Mouse (Mus musculus): ENCODE data around the gene Akr1cl. TPM values are rescaled to one million over a fixed set of nuclear protein-coding genes. Genes with fewer than 3 reads are reported as not detected.

The Akr1cl gene
- polyA plus RNA-seq, 1 experiment = not detected

- TF ChIP-seq CEBPB (IDR thresholded peaks at IDR 0.05; ENCODE audit: low read depth) = no peak
- TF ChIP-seq CTCF (IDR thresholded peaks at IDR 0.05; ENCODE audit: control insufficient read depth, insufficient read depth, insufficient read length) = peak; percentile 1
- TF ChIP-seq MYOG (IDR thresholded peaks at IDR 0.05; ENCODE audit: control insufficient read depth, extremely low read depth, insufficient read length) = no peak
- no peak for TF ChIP-seq FOSL1 (IDR thresholded peaks at IDR 0.05; ENCODE audit: insufficient read depth, low read length, poor library complexity, severe bottlenecking)
- peak; percentile 27 for TF ChIP-seq MYOD1 (IDR thresholded peaks at IDR 0.05; ENCODE audit: control insufficient read depth, insufficient read length, low read depth)
- no peaks in the 10 kb centered on the region for H3K27me3 ChIP-seq (ENCODE audit: control insufficient read depth, insufficient read depth, insufficient read length)
- no peak overlapping the region for H3ac ChIP-seq (ENCODE audit: control insufficient read depth, insufficient read length, low read depth)
- no peaks in the 10 kb centered on the region for H3K79me3 ChIP-seq (ENCODE audit: low read depth)
- H3K79me2 ChIP-seq (ENCODE audit: control insufficient read depth, insufficient read depth) = no peaks in the 10 kb centered on the region
- no peak overlapping the region for H3K4me3 ChIP-seq (ENCODE audit: insufficient read depth, poor library complexity, severe bottlenecking)
- no peaks in the 10 kb centered on the region for H3K36me3 ChIP-seq (ENCODE audit: control insufficient read depth, insufficient read depth)
Observed at GRCm38 (mm10) chr1:64986120-64986519, 46.4 kb downstream of the Akr1cl start.

GRCm38 (mm10) chr1:64983247-64983646 is 49.3 kb downstream of the Akr1cl start:
- H3K36me3 ChIP-seq (ENCODE audit: control insufficient read depth, insufficient read depth) = no peaks in the 10 kb centered on the region
- no peak overlapping the region for H3K4me3 ChIP-seq (ENCODE audit: insufficient read depth, poor library complexity, severe bottlenecking)
- TF ChIP-seq CEBPB (IDR thresholded peaks at IDR 0.05; ENCODE audit: low read depth) (no peak), FOSL1 (IDR thresholded peaks at IDR 0.05; ENCODE audit: insufficient read depth, low read length, poor library complexity, severe bottlenecking) (no peak), USF1 (IDR thresholded peaks at IDR 0.05; ENCODE audit: low read depth) (no peak), CTCF (IDR thresholded peaks at IDR 0.05; ENCODE audit: control insufficient read depth, insufficient read depth, insufficient read length) (no peak), MYOG (IDR thresholded peaks at IDR 0.05; ENCODE audit: control insufficient read depth, extremely low read depth, insufficient read length) (no peak), MAX (IDR thresholded peaks at IDR 0.05) (no peak), MYOD1 (IDR thresholded peaks at IDR 0.05; ENCODE audit: control insufficient read depth, insufficient read length, low read depth) (no peak)
- H3K79me2 ChIP-seq (ENCODE audit: control insufficient read depth, insufficient read depth) = no peaks in the 10 kb centered on the region
- H3ac ChIP-seq (ENCODE audit: control insufficient read depth, insufficient read length, low read depth) = no peak overlapping the region
- no peaks in the 10 kb centered on the region for H3K79me3 ChIP-seq (ENCODE audit: low read depth)
- no peaks in the 10 kb centered on the region for H3K27me3 ChIP-seq (ENCODE audit: control insufficient read depth, insufficient read depth, insufficient read length)

GRCm38 (mm10) chr1:64978321-64978799 is 54.2 kb downstream of the Akr1cl start:
- Histone ChIP-seq H3K27me3 (ENCODE audit: control insufficient read depth, insufficient read depth, insufficient read length) (no peaks in the 10 kb centered on the region), H3K36me3 (ENCODE audit: control insufficient read depth, insufficient read depth) (no peaks in the 10 kb centered on the region), H3K4me3 (ENCODE audit: insufficient read depth, poor library complexity, severe bottlenecking) (no peak overlapping the region), H3ac (ENCODE audit: control insufficient read depth, insufficient read length, low read depth) (no peak overlapping the region), H3K79me2 (ENCODE audit: control insufficient read depth, insufficient read depth) (no peaks in the 10 kb centered on the region), H3K79me3 (ENCODE audit: low read depth) (no peaks in the 10 kb centered on the region)
- no peak for TF ChIP-seq FOSL1 (IDR thresholded peaks at IDR 0.05; ENCODE audit: insufficient read depth, low read length, poor library complexity, severe bottlenecking)
- TF ChIP-seq MYOD1 (IDR thresholded peaks at IDR 0.05; ENCODE audit: control insufficient read depth, insufficient read length, low read depth) = no peak

GRCm38 (mm10) chr1:64975346-64975745 is 57.2 kb downstream of the Akr1cl start:
- Histone ChIP-seq H3K79me2 (ENCODE audit: control insufficient read depth, insufficient read depth) (no peaks in the 10 kb centered on the region), H3K27me3 (ENCODE audit: control insufficient read depth, insufficient read depth, insufficient read length) (no peaks in the 10 kb centered on the region), H3K36me3 (ENCODE audit: control insufficient read depth, insufficient read depth) (no peaks in the 10 kb centered on the region), H3K4me3 (ENCODE audit: insufficient read depth, poor library complexity, severe bottlenecking) (no peak overlapping the region), H3ac (ENCODE audit: control insufficient read depth, insufficient read length, low read depth) (no peak overlapping the region), H3K79me3 (ENCODE audit: low read depth) (no peaks in the 10 kb centered on the region)
- TF ChIP-seq CEBPB (IDR thresholded peaks at IDR 0.05; ENCODE audit: low read depth) (no peak), MYOG (IDR thresholded peaks at IDR 0.05; ENCODE audit: control insufficient read depth, extremely low read depth, insufficient read length) (no peak), FOSL1 (IDR thresholded peaks at IDR 0.05; ENCODE audit: insufficient read depth, low read length, poor library complexity, severe bottlenecking) (no peak), CTCF (IDR thresholded peaks at IDR 0.05; ENCODE audit: control insufficient read depth, insufficient read depth, insufficient read length) (no peak), MAX (IDR thresholded peaks at IDR 0.05) (no peak), MYOD1 (IDR thresholded peaks at IDR 0.05; ENCODE audit: control insufficient read depth, insufficient read length, low read depth) (no peak), USF1 (IDR thresholded peaks at IDR 0.05; ENCODE audit: low read depth) (no peak)

- Histone ChIP-seq H3K4me3 (ENCODE audit: insufficient read depth, poor library complexity, severe bottlenecking) (no peak overlapping the region), H3K27me3 (ENCODE audit: control insufficient read depth, insufficient read depth, insufficient read length) (no peaks in the 10 kb centered on the region), H3K36me3 (ENCODE audit: control insufficient read depth, insufficient read depth) (no peaks in the 10 kb centered on the region), H3ac (ENCODE audit: control insufficient read depth, insufficient read length, low read depth) (no peak overlapping the region), H3K79me2 (ENCODE audit: control insufficient read depth, insufficient read depth) (no peaks in the 10 kb centered on the region), H3K79me3 (ENCODE audit: low read depth) (no peaks in the 10 kb centered on the region)
- TF ChIP-seq USF1 (IDR thresholded peaks at IDR 0.05; ENCODE audit: low read depth) (no peak), MYOD1 (IDR thresholded peaks at IDR 0.05; ENCODE audit: control insufficient read depth, insufficient read length, low read depth) (no peak), FOSL1 (IDR thresholded peaks at IDR 0.05; ENCODE audit: insufficient read depth, low read length, poor library complexity, severe bottlenecking) (no peak), CEBPB (IDR thresholded peaks at IDR 0.05; ENCODE audit: low read depth) (no peak), MYOG (IDR thresholded peaks at IDR 0.05; ENCODE audit: control insufficient read depth, extremely low read depth, insufficient read length) (no peak), MAX (IDR thresholded peaks at IDR 0.05) (no peak), CTCF (IDR thresholded peaks at IDR 0.05; ENCODE audit: control insufficient read depth, insufficient read depth, insufficient read length) (no peak)
Observed at GRCm38 (mm10) chr1:64970685-64971084, 61.9 kb downstream of the Akr1cl start.

Other genes starting within 250 kb of the Akr1cl start
- gene Plekhm3, start 75.9 kb downstream of the Akr1cl start, polyA plus RNA-seq (2012; fragmentation: generic; extraction: Trizol) = 2.3 TPM
- gene Cryge, start 18.4 kb upstream of the Akr1cl start, polyA plus RNA-seq (2012; fragmentation: generic; extraction: Trizol) = not detected
- not detected for gene Crygd, start 30.7 kb upstream of the Akr1cl start, polyA plus RNA-seq (2012; fragmentation: generic; extraction: Trizol)
- gene Crygc, start 40.9 kb upstream of the Akr1cl start, polyA plus RNA-seq (2012; fragmentation: generic; extraction: Trizol) = not detected
- not detected for gene Crygb, start 49.5 kb upstream of the Akr1cl start, polyA plus RNA-seq (2012; fragmentation: generic; extraction: Trizol)
- gene Cryga, start 70.6 kb upstream of the Akr1cl start, polyA plus RNA-seq (2012; fragmentation: generic; extraction: Trizol) = not detected
- gene Gm28845, start 86.8 kb upstream of the Akr1cl start, polyA plus RNA-seq (2012; fragmentation: generic; extraction: Trizol) = not detected
- not detected for gene D630023F18Rik, start 90.5 kb upstream of the Akr1cl start, polyA plus RNA-seq (2012; fragmentation: generic; extraction: Trizol)
- gene Idh1, start 153.7 kb upstream of the Akr1cl start, polyA plus RNA-seq (2012; fragmentation: generic; extraction: Trizol) = 38.7 TPM
- gene Pikfyve, start 153.9 kb upstream of the Akr1cl start, polyA plus RNA-seq (2012; fragmentation: generic; extraction: Trizol) = 3.2 TPM
- not detected for gene Pth2r, start 249.3 kb upstream of the Akr1cl start, polyA plus RNA-seq (2012; fragmentation: generic; extraction: Trizol)